Mouse (Mus musculus) ES-E14 (cell line): ENCODE measurements around the gene Chst12. TPM values are rescaled to one million over a fixed set of nuclear protein-coding genes. Genes with fewer than 3 reads are reported as not detected.

Source experiments
- DNase-seq: peaks from one replicate; pipeline ENCODE4 v3.0.0-alpha.2; 2013; ENCODE audit warnings: low read depth, low spot score
- H3K27ac ChIP-seq: 2 replicates; pipeline ENCODE4 v1.5.1; 2012; ENCODE audit warnings: low read depth, mild to moderate bottlenecking, low read length, moderate library complexity, mixed read lengths; ENCODE audit not compliant: poor library complexity, insufficient read depth, severe bottlenecking
- H3K36me3 ChIP-seq: 2 replicates; pipeline ENCODE4 v1.6.1; 2012; ENCODE audit warnings: mild to moderate bottlenecking, low read length, moderate library complexity, mixed read lengths; ENCODE audit not compliant: control insufficient read depth, poor library complexity, insufficient read depth, severe bottlenecking
- H3K4me1 ChIP-seq, 2 experiments: fragments of 150-350 bp in 1 of 2; sonication (generic) in 1 of 2; 2 replicates each; pipeline ENCODE4 v1.6.1; 2012; ENCODE audit warnings: low read length in 2 of 2, mild to moderate bottlenecking in 1 of 2, mixed read lengths in 1 of 2; ENCODE audit not compliant: control insufficient read depth in 2 of 2, insufficient read depth in 2 of 2, poor library complexity in 1 of 2
- H3K4me3 ChIP-seq, 2 experiments: fragments of 150-350 bp in 1 of 2; sonication (generic) in 1 of 2; 2 replicates each; pipeline ENCODE4 v1.5.1; 2012; ENCODE audit warnings: low read length in 2 of 2, low read depth in 1 of 2, mild to moderate bottlenecking in 1 of 2, mixed read lengths in 1 of 2; ENCODE audit not compliant: insufficient read depth in 1 of 2, poor library complexity in 1 of 2, severe bottlenecking in 1 of 2
- H3K9ac ChIP-seq: 2 replicates; pipeline ENCODE4 v1.6.1; 2012; ENCODE audit warnings: low read depth, mild to moderate bottlenecking, low read length, mixed read lengths; ENCODE audit not compliant: poor library complexity, insufficient read depth, severe bottlenecking
- H3K9me3 ChIP-seq: fragments of 150-350 bp; sonication (generic); 2 replicates; pipeline ENCODE4 v1.6.1; 2012; ENCODE audit warnings: low read depth, mild to moderate bottlenecking, low read length; ENCODE audit not compliant: control insufficient read depth, insufficient read depth
- CHD2 ChIP-seq: IDR thresholded peaks from 2 replicates; pipeline ENCODE4 v1.6.1; 2014; ENCODE audit warnings: mild to moderate bottlenecking, low read depth, low read length, inconsistent platforms
- HCFC1 ChIP-seq: IDR thresholded peaks from 2 replicates; pipeline ENCODE4 v1.6.1; 2012; ENCODE audit warnings: low read length, inconsistent platforms, borderline replicate concordance; ENCODE audit not compliant: insufficient read depth
- MAFK ChIP-seq: IDR thresholded peaks from 2 replicates; pipeline ENCODE4 v1.6.1; 2014; ENCODE audit warnings: mild to moderate bottlenecking, low read depth, low read length, inconsistent platforms; ENCODE audit not compliant: insufficient read depth
- ZC3H11A ChIP-seq: IDR thresholded peaks from 2 replicates; pipeline ENCODE4 v1.6.1; 2012; ENCODE audit warnings: low read depth, mild to moderate bottlenecking, inconsistent platforms, low read length, borderline replicate concordance
- ZNF384 ChIP-seq: IDR thresholded peaks from 2 replicates; pipeline ENCODE4 v1.6.1; 2012; ENCODE audit warnings: low read depth, low read length, inconsistent platforms
- in situ Hi-C, 2 experiments: fragments of 600-800 bp; cut with MboI; formaldehyde crosslinking; loops; one replicate each; pipeline ENCODE4 v1.15.1; 2025; ENCODE audit warnings: low sequenced_read_pairs in 2 of 2, inconsistent platforms in 1 of 2; ENCODE audit not compliant: unreplicated experiment in 2 of 2
- total RNA-seq: library from RNA; depleted of rRNA; stranded (reverse); fragments of 300-350 nt; gene quantifications from 2 replicates; pipeline ENCODE4 v1.2.3, GENCODE M21; 2012

Chst12 gene
- total RNA-seq, 1 experiment, result 34.8 TPM

DNA sequence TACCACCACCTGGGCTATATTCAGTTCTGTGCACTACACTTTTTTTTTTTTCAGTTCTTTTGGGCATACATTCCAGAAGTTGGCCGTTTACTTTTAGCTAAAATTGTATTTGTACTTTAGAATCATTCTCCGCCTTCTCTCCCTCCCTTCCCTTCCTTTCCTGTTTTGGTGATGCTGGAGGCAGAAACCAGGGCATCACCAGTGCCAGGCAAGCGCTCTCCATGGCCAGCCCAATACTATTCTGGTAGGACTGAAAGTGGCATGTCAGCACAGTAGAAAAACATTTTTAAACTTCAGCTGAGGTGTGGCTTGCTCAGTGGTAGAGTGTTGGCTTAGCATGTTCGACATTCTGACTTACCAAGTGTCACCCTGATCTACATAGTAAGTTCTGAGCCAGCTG lies 23.9 kb upstream of the Chst12 start:
- no peak overlapping the region for H3K27ac ChIP-seq
- H3K9me3 ChIP-seq, result no peaks in the 10 kb centered on the region
- no peak overlapping the region for H3K4me3 ChIP-seq
- in situ Hi-C loops, result loop anchor here in 1 of 2 experiments (25.0 kb wide), 1 partner anchor 944 kb away; the partner anchor contains the start of gene Uncx
- H3K9ac ChIP-seq, result no peak overlapping the region
- peaks cover 0 to 2% of the 10 kb centered on the region in 2 experiments; a peak in 1 of 4 replicates for H3K4me1 ChIP-seq
- no peak for DNase-seq
- TF ChIP-seq HCFC1 (no peak), CHD2 (no peak), ZNF384 (no peak), MAFK (no peak), ZC3H11A (no peak)
- H3K36me3 ChIP-seq, result no peaks in the 10 kb centered on the region

- DNase-seq, result no peak
- in situ Hi-C loops, result loop anchor here in 1 of 2 experiments (25.0 kb wide), 1 partner anchor 954 kb away; the partner anchor contains the start of gene Uncx
- H3K9ac ChIP-seq, result no peak overlapping the region
- H3K9me3 ChIP-seq, result no peaks in the 10 kb centered on the region
- H3K27ac ChIP-seq, result no peak overlapping the region
- TF ChIP-seq ZNF384, result no peak
- no peak for TF ChIP-seq ZC3H11A
- TF ChIP-seq CHD2, result no peak
- no peak for TF ChIP-seq HCFC1
- no peak for TF ChIP-seq MAFK
- no peaks in the 10 kb centered on the region for H3K36me3 ChIP-seq
- H3K4me3 ChIP-seq, result no peak overlapping the region
- H3K4me1 ChIP-seq, result peaks cover 2 to 9% of the 10 kb centered on the region in 2 experiments; a peak in 2 of 4 replicates
Observed at GRCm38 (mm10) chr5:140491142-140491541, 14.2 kb upstream of the Chst12 start.

DNA sequence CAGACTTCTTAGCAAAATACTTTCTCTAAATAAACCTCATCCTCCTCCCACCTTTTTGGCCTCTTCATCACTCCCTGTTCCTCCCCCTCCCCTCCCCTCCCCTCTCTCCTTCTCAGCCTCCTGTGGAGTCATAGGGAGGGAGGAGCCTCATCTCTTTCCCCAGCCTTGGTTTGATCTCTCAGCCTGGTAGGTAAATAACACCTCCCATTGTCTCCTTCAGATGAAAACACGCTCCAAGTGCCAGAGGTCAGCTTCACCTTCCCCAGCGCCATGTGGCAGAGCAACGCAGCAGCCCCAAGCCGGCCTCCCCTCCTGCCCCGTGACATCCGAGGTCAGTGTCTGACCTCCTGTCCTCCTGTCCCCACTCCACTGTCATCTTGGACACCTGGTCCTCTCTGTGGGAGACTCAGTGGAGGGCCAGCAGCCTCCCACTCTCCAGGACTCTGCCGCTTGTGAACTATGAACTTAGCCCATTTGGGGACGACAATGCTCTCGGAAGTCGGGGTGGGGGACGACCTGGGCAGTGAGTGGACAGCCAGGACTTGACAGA lies 12.6 kb upstream of the Chst12 start:
- Histone ChIP-seq H3K4me1 (peaks cover 2 to 9% of the 10 kb centered on the region in 2 experiments; a peak in 2 of 4 replicates), H3K9ac (no peak overlapping the region), H3K9me3 (no peaks in the 10 kb centered on the region), H3K27ac (no peak overlapping the region), H3K36me3 (no peaks in the 10 kb centered on the region), H3K4me3 (no peak overlapping the region; a peak in 1 of 4 replicates)
- peak; percentile 37 for DNase-seq
- in situ Hi-C loops, result loop anchor here in 1 of 2 experiments (25.0 kb wide), 1 partner anchor 955 kb away; the partner anchor contains the start of gene Uncx
- TF ChIP-seq ZC3H11A (no peak), ZNF384 (no peak), HCFC1 (no peak), MAFK (no peak), CHD2 (no peak)

DNA sequence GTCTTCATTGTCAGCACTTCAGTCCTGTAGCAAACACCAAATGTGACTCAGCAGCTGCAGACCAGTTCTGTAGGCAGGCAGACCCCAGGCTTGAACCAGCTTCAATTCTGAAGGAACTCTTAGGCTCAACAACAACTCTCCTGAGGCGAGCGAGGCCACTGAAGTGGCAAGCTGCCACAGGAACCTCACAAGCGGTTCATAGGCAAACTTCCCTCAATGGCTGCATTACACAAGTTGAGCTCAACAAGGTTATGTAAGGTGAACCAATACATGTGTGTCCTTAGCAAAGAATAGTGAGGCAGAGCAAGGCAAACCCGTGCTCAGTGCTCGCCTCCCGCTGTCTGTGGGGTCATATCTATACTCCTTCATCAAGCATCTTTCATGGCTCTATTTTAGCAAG lies 7.2 kb upstream of the Chst12 start:
- no peak overlapping the region for H3K9ac ChIP-seq
- no peak for DNase-seq
- TF ChIP-seq ZNF384 (no peak), ZC3H11A (no peak), MAFK (no peak), CHD2 (no peak), HCFC1 (no peak)

More for the DNA sequence above, 7.2 kb upstream of the Chst12 start:
- Histone ChIP-seq H3K27ac (no peak overlapping the region), H3K4me1 (peaks cover 0 to 4% of the 10 kb centered on the region in 2 experiments; a peak in 2 of 4 replicates), H3K4me3 (no peak overlapping the region), H3K36me3 (no peaks in the 10 kb centered on the region), H3K9me3 (no peaks in the 10 kb centered on the region)
- in situ Hi-C loops, result loop anchor here in 1 of 2 experiments (25.0 kb wide), 1 partner anchor 961 kb away; the partner anchor contains the start of gene Uncx
